Comparison of ENCODE assay signal across 9 mouse cellular contexts in the genomic region with DNA sequence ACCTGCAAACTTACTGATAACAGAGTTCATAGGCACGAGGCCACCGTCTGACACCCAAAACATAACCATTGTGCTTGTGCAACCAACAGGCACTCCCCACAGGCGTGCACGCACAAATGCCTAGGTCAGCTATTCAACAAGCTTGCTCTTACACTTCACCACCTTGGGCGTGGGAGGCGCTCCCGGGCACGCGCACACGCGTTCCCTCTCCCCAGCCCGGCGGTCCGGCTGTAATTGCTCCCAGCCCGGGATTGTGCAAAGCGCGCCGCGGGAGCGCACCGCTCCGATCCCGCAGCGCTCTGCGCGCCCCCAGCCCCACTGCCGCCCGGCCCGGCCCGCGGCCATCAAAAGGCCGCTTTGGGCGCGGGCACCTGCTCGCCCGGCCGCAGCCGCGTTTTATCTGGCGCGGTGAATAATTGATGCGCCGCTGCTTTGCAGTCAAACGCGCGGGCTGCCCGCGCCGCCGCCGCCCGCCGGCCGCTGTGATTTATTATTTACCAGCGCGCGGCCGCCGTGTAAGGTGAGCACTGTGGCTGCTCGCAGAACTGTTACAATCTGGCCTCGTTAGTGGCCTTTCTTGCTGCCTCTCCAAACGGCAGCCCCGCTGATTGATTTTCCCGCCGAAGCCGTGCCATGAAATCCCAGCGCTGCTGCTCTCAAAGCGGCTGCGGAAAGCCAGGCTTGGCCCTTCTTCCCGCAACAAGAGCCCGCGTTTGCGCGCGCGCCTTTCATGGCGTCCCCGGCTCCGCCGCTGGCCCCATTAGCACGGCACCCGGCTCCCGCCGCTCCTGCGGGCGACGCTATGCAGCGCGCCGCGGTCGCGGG.
DNase-seq lines count a peak whose midpoint lies in the region; ATAC-seq and TF ChIP-seq lines count a peak whose summit lies in the region.
"Had no signal": no experiment of that assay in that cellular context is flagged by ENCODE, and none has a peak within 500 bp of the region (broad histone marks: within the 10 kb centered on the region; RNA-seq: fewer than 3 reads in every experiment).

No protein-coding gene starts in this region.

- H3K9ac ChIP-seq in heart, embryonic 14.5 days (ENCODE audit: low read length), result peak overlapping the region; percentile 68
- no peak overlapping the region for H3K9ac ChIP-seq in liver, embryonic 14.5 days (replicated peaks)

- intact Hi-C loops in heart, postnatal 36 days (cut with DNase I), result no loop called here

- H3K4me3 ChIP-seq in heart, embryonic 14.5 days (ENCODE audit: control insufficient read depth in 1 of 2, insufficient read depth in 1 of 2, low read depth in 1 of 2, low read length in 2 of 2), result peak overlapping the region; percentile 54 to 65
- peak overlapping the region; percentile 69 for H3K4me3 ChIP-seq in hindbrain, embryonic 10.5 days
- peak overlapping the region; percentile 13 to 14; a peak in 3 of 4 replicates for H3K4me3 ChIP-seq in liver, embryonic 14.5 days (ENCODE audit: insufficient read depth in 1 of 2, low read depth in 2 of 2, low read length in 2 of 2)

- H3K27ac ChIP-seq in heart, embryonic 14.5 days (replicated peaks in 1 of 2; ENCODE audit: control insufficient read depth in 1 of 2, insufficient read depth in 1 of 2, low read depth in 2 of 2, low read length in 2 of 2), result no peak overlapping the region
- H3K27ac ChIP-seq in hindbrain, embryonic 10.5 days, result peak overlapping the region; percentile 89
- H3K27ac ChIP-seq in liver, embryonic 14.5 days, result no peak overlapping the region

- peak overlapping the region; percentile 100 for H3K4me2 ChIP-seq in heart, embryonic 14.5 days (ENCODE audit: low read length)
- H3K4me2 ChIP-seq in liver, embryonic 14.5 days (ENCODE audit: low read depth), result peak overlapping the region; percentile 38

- no peak for TF ChIP-seq CTCF in liver, embryonic 14.5 days (IDR thresholded peaks at IDR 0.05; ENCODE audit: low read depth)

- no peak for DNase-seq in heart, postnatal 36 days
- peak; percentile 74 for DNase-seq in embryo, embryonic 10 days (ENCODE audit: low spot score)
- peak; percentile 71 for DNase-seq in hindbrain, embryonic 10.5 days (ENCODE audit: low spot score)
- DNase-seq in liver, embryonic 14.5 days (ENCODE audit: low read depth in 3 of 3, low spot score in 3 of 3), result no peak
- peak; percentile 69 for DNase-seq in retina, embryonic 14.5 days (ENCODE audit: low spot score)
- no peak for DNase-seq in spleen, postnatal 36 days (ENCODE audit: low spot score in 2 of 2)
- no peak for DNase-seq in thymus, postnatal 36 days

- H3K27me3 ChIP-seq in heart, embryonic 14.5 days (ENCODE audit: control insufficient read depth, insufficient read depth, low read length), result peaks cover 45% of the 10 kb centered on the region
- peaks cover 71% of the 10 kb centered on the region for H3K27me3 ChIP-seq in hindbrain, embryonic 10.5 days (ENCODE audit: insufficient read depth, poor library complexity, severe bottlenecking)
- peaks cover 28% of the 10 kb centered on the region for H3K27me3 ChIP-seq in liver, embryonic 14.5 days (ENCODE audit: control insufficient read depth, insufficient read depth, low read length)

- no peak for TF ChIP-seq EP300 in liver, embryonic 14.5 days (IDR thresholded peaks at IDR 0.05; ENCODE audit: low read depth)

- no peak; the same call in 1 of the 2 replicates for ATAC-seq in heart, embryonic 14.5 days (ENCODE audit: insufficient number of reproducible peaks, insufficient read depth, low FRiP score, low read depth)
- ATAC-seq in liver, embryonic 14.5 days (ENCODE audit: insufficient read depth), result no peak
- ATAC-seq: Patski had no signal

- H3K4me1 ChIP-seq in heart, embryonic 14.5 days (ENCODE audit: control insufficient read depth in 2 of 2, insufficient read depth in 2 of 2, low read length in 2 of 2), result no peaks in the 10 kb centered on the region
- peaks cover 22% of the 10 kb centered on the region for H3K4me1 ChIP-seq in hindbrain, embryonic 10.5 days (replicated peaks)
- no peaks in the 10 kb centered on the region for H3K4me1 ChIP-seq in liver, embryonic 14.5 days (replicated peaks; ENCODE audit: control insufficient read depth in 2 of 2, insufficient read depth in 2 of 2, low read length in 1 of 2)

- H3K36me3 ChIP-seq in heart, embryonic 14.5 days (ENCODE audit: control insufficient read depth, insufficient read depth, low read length), result no peaks in the 10 kb centered on the region
- H3K36me3 ChIP-seq in hindbrain, embryonic 10.5 days, result no peaks in the 10 kb centered on the region
- no peaks in the 10 kb centered on the region for H3K36me3 ChIP-seq in liver, embryonic 14.5 days (replicated peaks; ENCODE audit: control insufficient read depth, insufficient read depth, low read depth)

- H3K9me3 ChIP-seq in heart, embryonic 14.5 days (ENCODE audit: control insufficient read depth, low read length), result no peaks in the 10 kb centered on the region
- peaks cover 7% of the 10 kb centered on the region; the same call in 1 of the 2 replicates for H3K9me3 ChIP-seq in hindbrain, embryonic 10.5 days
- H3K9me3 ChIP-seq in liver, embryonic 14.5 days (ENCODE audit: control insufficient read depth, low read length), result no peaks in the 10 kb centered on the region

- WGBS in heart, embryonic 14.5 days, result under 1% methylated on average over 93 of the region's 93 CpGs
- under 1% methylated on average over 93 of the region's 93 CpGs for WGBS in hindbrain, embryonic 10.5 days
- 1% methylated on average over 93 of the region's 93 CpGs for WGBS in liver, embryonic 14.5 days (ENCODE audit: insufficient replicate concordance)

Comparison
In these comparisons a context has a peak if more than half of its experiments do, and no peak if none do; other contexts are left out.
1. H3K4me3 ChIP-seq: peak in every context shown above with its lines; median percentile 69 in hindbrain, embryonic 10.5 days; 60 in heart, embryonic 14.5 days; 14 in liver, embryonic 14.5 days.
2. DNase-seq: peak in embryo, embryonic 10 days (single experiment), hindbrain, embryonic 10.5 days (single experiment) and retina, embryonic 14.5 days (single experiment); none in heart, postnatal 36 days (0 of 2), liver, embryonic 14.5 days (0 of 3), spleen, postnatal 36 days (0 of 2) and thymus, postnatal 36 days (0 of 2).